Mouse (Mus musculus) splenic B cell, adult 2 months (primary cell): ENCODE results near the gene Lin9.
A peak's percentile ranks its signal among the peaks of the same experiment; 100 is the strongest.

Source experiments
- DNase-seq: peaks from one replicate; pipeline ENCODE4 v3.0.0-alpha.2; 2011; ENCODE audit warnings: low read depth, low spot score
- H3K27me3 ChIP-seq: 2 replicates; pipeline ENCODE4 v1.6.1; 2012; ENCODE audit warnings: mild to moderate bottlenecking, low read length, moderate library complexity, mixed read lengths; ENCODE audit not compliant: control insufficient read depth, poor library complexity, insufficient read depth, severe bottlenecking
- H3K36me3 ChIP-seq: 2 replicates; pipeline ENCODE4 v1.6.1; 2012; ENCODE audit warnings: mild to moderate bottlenecking, low read length, moderate library complexity, mixed read lengths; ENCODE audit not compliant: control insufficient read depth, poor library complexity, insufficient read depth, severe bottlenecking

Lin9 gene

GRCm38 (mm10) chr1:180641518-180642227 is 723 bp downstream of the Lin9 start:
- Histone ChIP-seq H3K36me3 (no peaks in the 10 kb centered on the region; the same call in 1 of the 2 replicates), H3K27me3 (no peaks in the 10 kb centered on the region)
- peak; percentile 43 for DNase-seq

GRCm38 (mm10) chr1:180642228-180642564 is 1.2 kb downstream of the Lin9 start:
- H3K27me3 ChIP-seq, result no peaks in the 10 kb centered on the region
- no peak for DNase-seq
- H3K36me3 ChIP-seq, result no peaks in the 10 kb centered on the region; the same call in 1 of the 2 replicates

- Histone ChIP-seq H3K36me3 (peaks cover 9% of the 10 kb centered on the region), H3K27me3 (no peaks in the 10 kb centered on the region)
- DNase-seq, result no peak
These were observed 50.3 kb downstream of the Lin9 start for GRCm38 (mm10) chr1:180691284-180691683.

GRCm38 (mm10) chr1:180696626-180697352 is 55.8 kb downstream of the Lin9 start, which contains the start of gene Mixl1:
TSS of gene Mixl1 (minus strand) at chr1:180697034.
- Histone ChIP-seq H3K27me3 (no peaks in the 10 kb centered on the region), H3K36me3 (no peaks in the 10 kb centered on the region)
- DNase-seq, result peak; percentile 14

GRCm38 (mm10) chr1:180698063-180698462 is 57.1 kb downstream of the Lin9 start:
- H3K27me3 ChIP-seq, result no peaks in the 10 kb centered on the region
- no peaks in the 10 kb centered on the region for H3K36me3 ChIP-seq
- DNase-seq, result peak; percentile 19

GRCm38 (mm10) chr1:180703400-180703799 is 62.5 kb downstream of the Lin9 start:
- Histone ChIP-seq H3K36me3 (no peaks in the 10 kb centered on the region), H3K27me3 (no peaks in the 10 kb centered on the region)
- DNase-seq, result no peak

- DNase-seq, result no peak
- H3K27me3 ChIP-seq, result no peaks in the 10 kb centered on the region
- H3K36me3 ChIP-seq, result no peaks in the 10 kb centered on the region
These were observed 66.4 kb downstream of the Lin9 start for GRCm38 (mm10) chr1:180707368-180707767.

GRCm38 (mm10) chr1:180707813-180708212 is 66.9 kb downstream of the Lin9 start:
- DNase-seq, result no peak
- Histone ChIP-seq H3K27me3 (no peaks in the 10 kb centered on the region), H3K36me3 (no peaks in the 10 kb centered on the region)

GRCm38 (mm10) chr1:180708935-180709776 is 68.2 kb downstream of the Lin9 start:
- H3K36me3 ChIP-seq, result no peaks in the 10 kb centered on the region
- H3K27me3 ChIP-seq, result no peaks in the 10 kb centered on the region
- DNase-seq, result no peak

- DNase-seq, result no peak
- Histone ChIP-seq H3K36me3 (no peaks in the 10 kb centered on the region), H3K27me3 (no peaks in the 10 kb centered on the region)
These were observed 77.8 kb downstream of the Lin9 start for GRCm38 (mm10) chr1:180718756-180719155.

- H3K36me3 ChIP-seq, result no peaks in the 10 kb centered on the region
- no peak for DNase-seq
- no peaks in the 10 kb centered on the region for H3K27me3 ChIP-seq
These were observed 78.5 kb downstream of the Lin9 start for GRCm38 (mm10) chr1:180719483-180719882.

GRCm38 (mm10) chr1:180719951-180720689 is 79.2 kb downstream of the Lin9 start:
- H3K36me3 ChIP-seq, result no peaks in the 10 kb centered on the region
- peak; percentile 89 for DNase-seq
- no peaks in the 10 kb centered on the region for H3K27me3 ChIP-seq

- H3K27me3 ChIP-seq, result no peaks in the 10 kb centered on the region
- DNase-seq, result no peak
- H3K36me3 ChIP-seq, result no peaks in the 10 kb centered on the region
These were observed 81.7 kb downstream of the Lin9 start for GRCm38 (mm10) chr1:180722608-180723007.

- no peaks in the 10 kb centered on the region for H3K27me3 ChIP-seq
- DNase-seq, result no peak
- H3K36me3 ChIP-seq, result no peaks in the 10 kb centered on the region
These were observed 82.8 kb downstream of the Lin9 start for GRCm38 (mm10) chr1:180723701-180724238.
